In the genomic region with DNA sequence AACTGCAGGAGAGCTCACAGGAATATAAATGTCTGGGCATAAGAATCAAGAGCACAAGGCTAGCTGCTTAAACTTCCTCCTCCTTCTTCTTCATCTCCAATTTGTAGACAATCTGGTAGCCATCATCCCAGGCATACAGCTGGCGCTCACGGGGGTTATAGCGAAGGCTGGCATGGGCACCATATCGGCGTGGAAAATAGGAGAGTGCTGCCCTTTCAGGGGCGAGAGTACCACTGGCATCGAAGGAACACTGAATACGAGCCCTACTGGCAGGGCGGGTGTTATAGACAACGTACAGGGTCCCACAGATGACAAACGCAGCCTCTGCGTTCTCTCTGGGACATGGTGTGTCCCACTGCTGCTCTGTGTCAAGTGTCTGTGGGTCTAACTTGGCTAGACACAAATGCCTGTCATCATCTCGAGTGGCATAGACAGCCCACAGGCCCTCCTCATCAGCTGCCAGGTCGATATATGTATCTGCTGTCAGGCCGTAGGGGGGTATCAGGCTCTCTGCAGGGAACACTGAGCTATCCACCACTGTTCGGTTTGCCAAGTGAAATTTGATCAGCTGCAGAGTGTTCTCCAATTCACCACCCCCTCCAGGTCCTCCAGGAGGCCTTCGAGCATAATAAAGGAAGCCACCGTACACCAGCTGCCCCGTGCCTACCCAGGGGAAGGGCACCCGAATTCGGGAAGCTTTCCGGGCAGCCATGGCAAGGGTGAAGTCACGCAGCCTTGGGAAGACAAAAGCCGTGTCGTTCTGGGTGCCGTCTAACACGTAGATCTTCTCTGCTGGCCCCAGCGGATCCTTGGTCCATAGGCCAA, we compare ENCODE assay signal across 12 mouse cellular contexts. TPM values are rescaled to one million over a fixed set of nuclear protein-coding genes. Genes with fewer than 3 reads are reported as not detected.
A peak's percentile ranks its signal among the peaks of the same experiment; 100 is the strongest.
DNase-seq lines count a peak whose midpoint lies in the region; ATAC-seq and TF ChIP-seq lines count a peak whose summit lies in the region.
"Had no signal": no experiment of that assay in that cellular context is flagged by ENCODE, and none has a peak within 500 bp of the region (broad histone marks: within the 10 kb centered on the region; RNA-seq: fewer than 3 reads in every experiment).

No protein-coding gene starts in this region.

- TF ChIP-seq CTCF in intestine, postnatal 0 days (IDR thresholded peaks at IDR 0.05; ENCODE audit: low read depth) = no peak

- H3K27me3 ChIP-seq in lung, embryonic 15.5 days = no peaks in the 10 kb centered on the region
- no peaks in the 10 kb centered on the region for H3K27me3 ChIP-seq in intestine, postnatal 0 days (replicated peaks; ENCODE audit: control insufficient read depth, insufficient read depth, low read length)
- H3K27me3 ChIP-seq in stomach, embryonic 15.5 days (replicated peaks) = no peaks in the 10 kb centered on the region

- ATAC-seq in lung, embryonic 15.5 days (ENCODE audit: borderline replicate concordance, extremely low read depth, low FRiP score, low TSS enrichment) = no peak
- ATAC-seq in intestine, postnatal 0 days = no peak
- no peak for ATAC-seq in stomach, embryonic 15.5 days (ENCODE audit: insufficient read depth, low FRiP score, low read depth)
- ATAC-seq: activated CD4-positive, CD25-positive, alpha-beta regulatory T cell, adult 4 months; CD4-positive, CD25-positive, alpha-beta regulatory T cell, adult 4 months had no signal

- peak overlapping the region; percentile 43 for H3K9ac ChIP-seq in lung, embryonic 15.5 days
- 0 out of 2 replicates have a peak overlapping the region, but pooled peaks have one; percentile 22 for H3K9ac ChIP-seq in intestine, postnatal 0 days (ENCODE audit: low read depth, low read length)
- no peak overlapping the region for H3K9ac ChIP-seq in stomach, embryonic 15.5 days

- H3K27ac ChIP-seq in lung, embryonic 15.5 days = peak overlapping the region; percentile 96
- H3K27ac ChIP-seq in intestine, postnatal 0 days (ENCODE audit: low read depth, low read length) = no peak overlapping the region; the same call in 1 of the 2 replicates
- peak overlapping the region; percentile 94 for H3K27ac ChIP-seq in stomach, embryonic 15.5 days

- DNase-seq in heart, adult 11 months = peak; percentile 94
- DNase-seq in heart, postnatal 36 days = no peak
- DNase-seq in lung, postnatal 14 days = no peak
- DNase-seq in thymus, postnatal 0 days (ENCODE audit: low spot score) = no peak
- no peak for DNase-seq in layer of hippocampus, adult 8-10 months (ENCODE audit: low spot score in 2 of 2)
- DNase-seq: spleen, adult 18-20 months had no signal

- H3K4me2 ChIP-seq in lung, embryonic 15.5 days = peak overlapping the region; percentile 61
- H3K4me2 ChIP-seq in intestine, postnatal 0 days (replicated peaks; ENCODE audit: low read depth) = peak overlapping the region; percentile 66
- H3K4me2 ChIP-seq in stomach, embryonic 15.5 days = peak overlapping the region; percentile 52

- H3K9me3 ChIP-seq in lung, embryonic 15.5 days = no peaks in the 10 kb centered on the region
- no peaks in the 10 kb centered on the region for H3K9me3 ChIP-seq in intestine, postnatal 0 days (ENCODE audit: control insufficient read depth)
- no peaks in the 10 kb centered on the region for H3K9me3 ChIP-seq in stomach, embryonic 15.5 days

- WGBS in lung, embryonic 15.5 days = 50% methylated on average over 28 of the region's 28 CpGs
- 72% methylated on average over 28 of the region's 28 CpGs for WGBS in intestine, postnatal 0 days
- 66% methylated on average over 28 of the region's 28 CpGs for WGBS in stomach, embryonic 15.5 days

- H3K4me1 ChIP-seq in lung, embryonic 15.5 days = peaks cover 63% of the 10 kb centered on the region
- no peaks in the 10 kb centered on the region for H3K4me1 ChIP-seq in intestine, postnatal 0 days (replicated peaks; ENCODE audit: control insufficient read depth, insufficient read depth, low read length)
- H3K4me1 ChIP-seq in stomach, embryonic 15.5 days = peaks cover 30% of the 10 kb centered on the region

- peak overlapping the region; percentile 40 for H3K4me3 ChIP-seq in lung, embryonic 15.5 days
- H3K4me3 ChIP-seq in intestine, postnatal 0 days (ENCODE audit: low read depth, low read length) = peak overlapping the region; percentile 31; the same call in 1 of the 2 replicates
- H3K4me3 ChIP-seq in stomach, embryonic 15.5 days (replicated peaks) = peak overlapping the region; percentile 42

- intact Hi-C loops in heart, postnatal 36 days (cut with DNase I) = loop anchor here (2.0 kb wide), 1 partner anchor 151 kb away; no protein-coding TSS in a partner anchor

- no peaks in the 10 kb centered on the region for H3K36me3 ChIP-seq in lung, embryonic 15.5 days
- H3K36me3 ChIP-seq in intestine, postnatal 0 days (ENCODE audit: control insufficient read depth, insufficient read depth) = peaks cover 6% of the 10 kb centered on the region; the same call in 1 of the 2 replicates
- H3K36me3 ChIP-seq in stomach, embryonic 15.5 days = 0 out of 2 replicates have a peak, but pooled peaks cover 6% of the 10 kb centered on the region

RNA-seq across cellular contexts. Expression of a gene that starts 1.8 kb away (rescaled TPM):
- 1 to 10 TPM; 5.2 to 6.0 TPM for total RNA-seq in heart, postnatal 36 days (2021)
- 80.4 and 80.7 TPM in 2 replicates for polyA plus RNA-seq in lung, embryonic 15.5 days (2015; fragmentation: Nextera tagmentation; extraction: Ambion mirVana)
- 11.5 and 13.1 TPM in 2 replicates for polyA plus RNA-seq in intestine, postnatal 0 days (2015; fragmentation: Nextera tagmentation; extraction: Ambion mirVana)
- 49.2 and 52.1 TPM in 2 replicates for polyA plus RNA-seq in stomach, embryonic 15.5 days (2015; fragmentation: Nextera tagmentation; extraction: Ambion mirVana)
- 2.4 and 2.9 TPM in 2 replicates for polyA plus RNA-seq in thymus, postnatal 0 days (2015; fragmentation: Nextera tagmentation; extraction: Ambion mirVana)
- 10 to 100 TPM; 13.9 to 56.8 (median 28.8) TPM for total RNA-seq in layer of hippocampus, adult 8-10 months (2022)

RNA-seq across cellular contexts. Expression of a gene that starts 3.2 kb away (rescaled TPM):
- total RNA-seq in heart, postnatal 36 days (2021) = not detected
- not detected in 2 replicates for polyA plus RNA-seq in lung, embryonic 15.5 days (2015; fragmentation: Nextera tagmentation; extraction: Ambion mirVana)
- polyA plus RNA-seq in intestine, postnatal 0 days (2015; fragmentation: Nextera tagmentation; extraction: Ambion mirVana) = not detected in 2 replicates
- polyA plus RNA-seq in stomach, embryonic 15.5 days (2015; fragmentation: Nextera tagmentation; extraction: Ambion mirVana) = not detected in 2 replicates
- polyA plus RNA-seq in thymus, postnatal 0 days (2015; fragmentation: Nextera tagmentation; extraction: Ambion mirVana) = not detected in 2 replicates
- total RNA-seq in layer of hippocampus, adult 8-10 months (2022) = not detected
- total RNA-seq: left cerebral cortex, adult 8-10 months had no signal
- polyA plus RNA-seq: activated CD4-positive, CD25-positive, alpha-beta regulatory T cell, adult 4 months; CD4-positive, CD25-positive, alpha-beta regulatory T cell, adult 4 months had no signal

RNA-seq across cellular contexts. Expression of a gene that starts 55.4 kb away (rescaled TPM):
- total RNA-seq in heart, postnatal 36 days (2021) = 100 to 1,000 TPM; 100 to 114 TPM
- polyA plus RNA-seq in lung, embryonic 15.5 days (2015; fragmentation: Nextera tagmentation; extraction: Ambion mirVana) = 11.0 and 11.6 TPM in 2 replicates
- 6.6 and 7.1 TPM in 2 replicates for polyA plus RNA-seq in intestine, postnatal 0 days (2015; fragmentation: Nextera tagmentation; extraction: Ambion mirVana)
- 10.1 and 11.1 TPM in 2 replicates for polyA plus RNA-seq in stomach, embryonic 15.5 days (2015; fragmentation: Nextera tagmentation; extraction: Ambion mirVana)
- 19.9 and 24.5 TPM in 2 replicates for polyA plus RNA-seq in thymus, postnatal 0 days (2015; fragmentation: Nextera tagmentation; extraction: Ambion mirVana)
- 100 to 1,000 TPM; 115 to 141 (median 129) TPM for total RNA-seq in layer of hippocampus, adult 8-10 months (2022)
